Mouse (Mus musculus): ENCODE measurements around the gene Mtrf1.
"Not testable (repeated sequence)": the region's sequence is repeated elsewhere in the genome, so short reads cannot be mapped to it uniquely, and the experiment has no call there.

Gene Mtrf1

GRCm38 (mm10) chr14:79445055-79445620 lies 47.6 kb downstream of the Mtrf1 start:
- peak; percentile 18 to 34 for DNase-seq (ENCODE audit: low spot score in 2 of 2)

- DNase-seq (ENCODE audit: low spot score in 2 of 2), result peak; percentile 76 to 84
Observed at GRCm38 (mm10) chr14:79451681-79452590, 54.4 kb downstream of the Mtrf1 start, which contains the start of gene Kbtbd6. Gene Kbtbd6, plus strand, starts transcription at chr14:79451835.

DNA sequence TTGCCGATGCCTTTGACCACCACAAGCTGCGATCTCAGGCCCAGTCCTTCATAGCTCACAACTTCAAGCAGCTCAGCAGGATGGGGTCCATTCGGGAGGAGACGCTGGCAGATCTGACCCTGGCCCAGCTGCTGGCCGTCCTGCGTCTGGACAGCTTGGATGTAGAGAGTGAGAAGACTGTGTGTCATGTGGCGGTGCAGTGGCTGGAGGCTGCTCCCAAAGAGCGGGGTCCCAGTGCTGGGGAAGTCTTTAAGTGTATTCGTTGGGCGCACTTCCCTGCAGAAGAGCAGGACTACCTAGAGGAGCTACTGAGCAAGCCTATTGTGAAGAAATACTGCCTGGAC lies 55.0 kb downstream of the Mtrf1 start:
- DNase-seq (ENCODE audit: low spot score in 2 of 2), result not testable (repeated sequence)

DNA sequence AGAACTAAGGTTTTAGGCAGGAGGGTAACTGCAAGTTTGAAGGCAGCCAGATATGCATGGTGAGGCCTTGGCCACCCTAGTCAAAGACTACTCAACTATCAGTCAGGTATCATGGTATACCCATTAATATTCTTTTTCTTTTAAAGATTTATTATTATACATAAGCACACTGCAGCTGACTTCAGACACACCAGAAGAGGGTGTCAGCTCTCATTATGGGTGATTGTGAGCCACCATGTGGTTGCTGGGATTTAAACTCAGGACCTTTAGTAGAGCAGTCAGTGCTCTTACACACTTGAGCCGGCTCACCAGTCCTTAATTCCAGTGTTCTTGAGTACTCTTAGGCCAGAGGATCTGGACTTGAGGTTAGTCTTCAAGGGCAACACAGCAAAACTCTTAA lies 62.8 kb downstream of the Mtrf1 start:
- no peak for DNase-seq (ENCODE audit: low spot score in 2 of 2)

DNA sequence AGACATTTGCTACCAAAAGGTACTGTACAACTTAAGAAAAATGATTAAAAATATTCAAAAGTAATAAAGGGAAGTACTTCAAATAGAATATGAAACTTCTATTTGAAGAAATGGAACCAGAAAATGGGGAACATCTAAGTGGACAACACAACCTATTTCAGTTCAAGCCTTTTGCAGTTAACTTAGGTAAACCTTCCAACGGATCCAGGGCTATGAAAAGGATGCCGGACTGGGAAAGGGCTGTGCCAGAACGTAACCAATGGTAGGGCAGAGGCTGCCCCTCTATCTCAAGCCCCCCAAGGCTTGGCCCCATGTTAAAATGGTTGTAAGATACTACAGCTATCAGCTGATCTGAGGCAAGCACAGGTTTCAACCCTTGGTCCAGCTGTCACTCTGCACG lies 63.4 kb downstream of the Mtrf1 start:
- no peak for DNase-seq (ENCODE audit: low spot score in 2 of 2)

DNA sequence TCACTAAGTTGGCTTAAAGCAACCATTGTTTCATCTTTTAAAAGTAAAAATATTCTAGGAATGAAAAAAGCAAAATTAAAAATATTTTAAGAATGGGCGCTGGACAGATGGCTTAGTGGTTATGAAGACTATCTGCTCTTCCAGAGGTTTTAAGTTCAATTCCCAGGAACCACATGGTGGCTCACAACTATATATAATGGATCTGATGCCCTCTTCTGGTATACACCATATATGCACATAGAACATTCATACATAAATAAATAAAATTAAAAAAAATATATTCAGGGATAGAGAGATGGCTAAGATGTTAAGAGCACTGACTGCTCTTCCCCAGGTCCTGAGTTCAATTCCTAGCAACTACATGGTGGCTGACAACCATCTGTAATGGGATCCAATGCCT lies 68.1 kb downstream of the Mtrf1 start:
- DNase-seq (ENCODE audit: low spot score in 2 of 2), result no peak

GRCm38 (mm10) chr14:79467621-79468020 lies 70.0 kb downstream of the Mtrf1 start:
- peak; percentile 30 to 66 for DNase-seq (ENCODE audit: low spot score in 2 of 2)

All from frontal cortex, postnatal 36 days (tissue).